Mouse (Mus musculus): ENCODE measurements around the gene Lias. TPM values are rescaled to one million over a fixed set of nuclear protein-coding genes. Genes with fewer than 3 reads are reported as not detected.

Gene Lias
- polyA plus RNA-seq, 1 experiment from 2014 or later = 61.6 TPM

DNA sequence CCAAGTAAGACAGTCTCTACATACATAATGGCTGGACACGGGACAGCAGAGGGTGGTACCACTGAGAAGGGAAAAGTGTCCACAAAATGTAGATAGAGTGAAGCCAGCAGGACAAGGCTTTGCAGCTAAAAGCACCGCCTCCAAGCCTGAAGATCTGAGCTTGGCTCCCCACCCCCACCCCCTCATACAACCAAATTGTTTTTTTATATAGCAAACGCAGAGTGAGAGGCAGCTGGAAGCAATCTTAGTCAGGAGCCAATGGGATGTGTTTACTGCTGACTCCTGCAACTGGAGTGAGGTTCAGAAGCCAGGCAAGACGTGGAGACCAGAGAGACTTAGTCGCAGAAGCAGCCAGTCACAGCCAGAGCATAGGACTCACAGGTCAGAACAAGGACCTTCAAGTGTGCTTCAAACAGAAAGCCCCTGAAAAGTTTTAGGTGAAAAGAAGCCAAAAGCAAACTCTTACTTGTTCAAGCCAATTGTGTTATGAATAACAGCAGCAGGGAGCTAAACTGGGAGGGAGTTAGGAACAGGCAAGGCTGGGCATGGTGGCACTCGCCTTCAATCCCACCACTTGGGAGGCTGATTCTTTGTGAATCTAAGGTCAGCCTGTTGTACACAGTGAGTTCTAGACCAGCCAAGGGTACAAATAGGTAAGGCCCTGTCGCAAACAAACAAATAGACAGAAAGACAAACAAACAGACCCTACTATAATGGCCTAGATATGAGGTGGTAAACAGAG is 66.0 kb downstream of the Lias start:
- H3K9ac ChIP-seq = no peak overlapping the region
- no peak overlapping the region for H3K4me3 ChIP-seq
- 78% methylated on average over 7 of the region's 7 CpGs for WGBS
- H3K36me3 ChIP-seq = peaks cover 14% of the 10 kb centered on the region
- H3K27ac ChIP-seq (replicated peaks) = no peak overlapping the region
- H3K27me3 ChIP-seq = no peaks in the 10 kb centered on the region
- H3K4me2 ChIP-seq = no peak overlapping the region
- no peaks in the 10 kb centered on the region for H3K9me3 ChIP-seq
- ATAC-seq (ENCODE audit: low FRiP score, low read depth) = no peak
- H3K4me1 ChIP-seq (replicated peaks) = no peaks in the 10 kb centered on the region

DNA sequence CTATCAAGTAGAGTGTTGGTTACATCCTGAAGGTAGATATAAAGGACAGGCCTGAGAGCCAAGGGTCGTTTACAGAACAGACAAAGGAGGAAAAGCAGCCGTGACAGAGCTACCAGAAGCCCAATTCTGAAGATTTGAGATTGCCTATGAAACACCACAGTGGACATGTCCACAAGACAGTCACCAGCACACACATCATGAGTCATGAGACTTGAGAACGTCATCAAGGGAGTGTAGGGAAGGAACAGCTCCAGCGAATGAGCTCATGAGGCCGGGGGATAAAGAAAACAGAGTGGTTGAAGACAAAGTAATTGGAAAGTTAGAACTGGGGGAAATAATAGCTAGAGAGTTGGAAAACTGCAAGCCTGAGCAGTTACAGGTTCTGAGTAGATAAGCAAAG is 66.5 kb downstream of the Lias start:
- Histone ChIP-seq H3K4me1 (replicated peaks) (no peaks in the 10 kb centered on the region), H3K9me3 (no peaks in the 10 kb centered on the region), H3K4me3 (no peak overlapping the region), H3K27me3 (no peaks in the 10 kb centered on the region), H3K27ac (replicated peaks) (no peak overlapping the region), H3K9ac (no peak overlapping the region), H3K4me2 (no peak overlapping the region), H3K36me3 (peaks cover 11% of the 10 kb centered on the region)
- 79% methylated on average over 5 of the region's 5 CpGs for WGBS
- no peak for ATAC-seq (ENCODE audit: low FRiP score, low read depth)

DNA sequence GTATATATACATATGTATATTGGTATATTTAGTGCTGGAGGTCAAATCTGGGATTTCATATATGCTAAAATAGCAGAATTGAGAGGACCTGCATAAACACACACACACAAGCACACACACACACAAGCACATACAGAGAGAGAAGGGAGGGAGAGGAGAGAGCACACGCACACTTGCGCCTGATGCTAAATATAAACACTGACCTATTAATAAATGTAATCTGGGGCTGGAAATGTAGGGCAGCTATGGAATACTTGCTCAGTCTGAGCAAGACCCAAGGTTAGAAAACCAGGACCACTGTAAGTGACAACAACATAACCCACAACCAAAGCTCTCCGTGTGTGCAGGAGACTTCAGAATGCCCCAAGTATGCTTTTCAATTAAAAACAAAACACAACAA is 68.2 kb downstream of the Lias start:
- no peaks in the 10 kb centered on the region for H3K4me1 ChIP-seq (replicated peaks)
- no peaks in the 10 kb centered on the region for H3K9me3 ChIP-seq
- H3K27me3 ChIP-seq = no peaks in the 10 kb centered on the region
- no peak overlapping the region for H3K27ac ChIP-seq (replicated peaks)
- 97% methylated on average over 3 of the region's 3 CpGs for WGBS
- no peak overlapping the region for H3K4me3 ChIP-seq
- no peak overlapping the region for H3K9ac ChIP-seq
- H3K36me3 ChIP-seq = peaks cover 4% of the 10 kb centered on the region
- no peak for ATAC-seq (ENCODE audit: low FRiP score, low read depth)
- H3K4me2 ChIP-seq = no peak overlapping the region

Other genes starting within 250 kb of the Lias start
- 11.8 and 13.3 TPM in 2 replicates for gene Wdr19, start 191.8 kb upstream of the Lias start, polyA plus RNA-seq (2015; fragmentation: Nextera tagmentation; extraction: Ambion mirVana)
- gene Rfc1, start 55.8 kb upstream of the Lias start, polyA plus RNA-seq (2015; fragmentation: Nextera tagmentation; extraction: Ambion mirVana) = 29.9 and 37.4 TPM in 2 replicates
- 0.08 and 0.32 TPM in 2 replicates for gene Klb, start 43.2 kb upstream of the Lias start, polyA plus RNA-seq (2015; fragmentation: Nextera tagmentation; extraction: Ambion mirVana)
- 520 and 546 TPM in 2 replicates for gene Rpl9, start 53 bp upstream of the Lias start, polyA plus RNA-seq (2015; fragmentation: Nextera tagmentation; extraction: Ambion mirVana)
- gene Ugdh, start 44.5 kb downstream of the Lias start, polyA plus RNA-seq (2015; fragmentation: Nextera tagmentation; extraction: Ambion mirVana) = 42.6 and 43.0 TPM in 2 replicates
- not detected in 2 replicates for gene Gm43552, start 101.3 kb downstream of the Lias start, polyA plus RNA-seq (2015; fragmentation: Nextera tagmentation; extraction: Ambion mirVana)
- 181 and 209 TPM in 2 replicates for gene Smim14, start 145.7 kb downstream of the Lias start, polyA plus RNA-seq (2015; fragmentation: Nextera tagmentation; extraction: Ambion mirVana)
- gene Ube2k, start 145.7 kb downstream of the Lias start, polyA plus RNA-seq (2015; fragmentation: Nextera tagmentation; extraction: Ambion mirVana) = 198 and 201 TPM in 2 replicates